Mouse (Mus musculus): ENCODE measurements around the gene Frmd4a. TPM values are rescaled to one million over a fixed set of nuclear protein-coding genes. Genes with fewer than 3 reads are reported as not detected.

The Frmd4a gene
- polyA plus RNA-seq, 1 experiment from 2014 or later = 44.5 TPM

DNA sequence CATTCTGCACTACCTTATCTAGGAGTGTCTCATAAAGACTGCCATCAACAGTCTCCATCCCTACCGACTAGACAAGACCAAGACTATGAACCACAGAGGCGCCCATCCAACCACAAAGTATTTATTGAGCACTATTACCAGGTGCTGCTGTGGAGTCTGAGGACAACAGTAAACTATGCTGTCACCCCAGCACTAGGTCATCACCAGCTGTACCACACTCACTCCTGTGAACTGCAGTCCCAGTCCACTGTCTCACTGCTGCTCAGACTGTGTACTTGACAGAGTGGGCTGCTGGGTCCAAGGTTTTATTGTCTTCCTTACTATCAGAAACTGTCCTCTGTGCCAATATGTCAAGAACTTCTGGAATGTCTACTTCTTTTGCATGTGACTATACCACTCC is 611.4 kb downstream of the Frmd4a start:
- Histone ChIP-seq H3K36me3 (ENCODE audit: control insufficient read depth, insufficient read depth, low read length) (peaks cover 3% of the 10 kb centered on the region; the same call in 1 of the 2 replicates), H3K27ac (ENCODE audit: low read depth, low read length) (no peak overlapping the region), H3K27me3 (ENCODE audit: control insufficient read depth, insufficient read depth, low read length) (no peaks in the 10 kb centered on the region), H3K9ac (ENCODE audit: low read length) (no peak overlapping the region), H3K9me3 (ENCODE audit: control insufficient read depth, low read length) (no peaks in the 10 kb centered on the region), H3K4me2 (ENCODE audit: low read depth) (no peak overlapping the region), H3K4me3 (ENCODE audit: low read depth, low read length) (no peak overlapping the region), H3K4me1 (ENCODE audit: control insufficient read depth, insufficient read depth, low read length) (no peaks in the 10 kb centered on the region)
- ATAC-seq (ENCODE audit: insufficient read depth, low FRiP score, low TSS enrichment) (no peak), DNase-seq (ENCODE audit: low spot score) (no peak)
- 87% methylated on average over 2 of the region's 2 CpGs for WGBS

DNA sequence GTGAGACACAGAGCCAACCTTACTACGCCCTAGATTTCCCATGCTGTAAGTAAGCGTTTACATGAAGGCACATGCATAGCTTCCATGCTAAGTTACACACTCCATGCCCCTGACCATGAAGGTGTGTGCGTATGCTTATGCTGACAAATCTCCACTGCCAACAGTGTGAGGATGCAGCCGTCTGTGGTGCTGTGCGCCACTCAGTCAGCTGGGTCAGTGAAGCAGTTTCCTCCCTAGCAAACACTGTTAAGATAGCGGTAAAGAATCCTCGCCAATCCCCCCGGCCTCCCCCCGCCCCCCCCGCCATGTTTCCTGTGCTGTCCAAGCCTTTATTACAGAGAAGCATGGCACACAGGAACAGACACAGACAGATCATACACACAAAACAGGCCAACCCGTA is 612.0 kb downstream of the Frmd4a start:
- Histone ChIP-seq H3K9me3 (ENCODE audit: control insufficient read depth, low read length) (no peaks in the 10 kb centered on the region), H3K9ac (ENCODE audit: low read length) (no peak overlapping the region), H3K27ac (ENCODE audit: low read depth, low read length) (no peak overlapping the region), H3K4me1 (ENCODE audit: control insufficient read depth, insufficient read depth, low read length) (no peaks in the 10 kb centered on the region), H3K4me2 (ENCODE audit: low read depth) (no peak overlapping the region), H3K36me3 (ENCODE audit: control insufficient read depth, insufficient read depth, low read length) (peaks cover 4% of the 10 kb centered on the region; the same call in 1 of the 2 replicates), H3K4me3 (ENCODE audit: low read depth, low read length) (no peak overlapping the region), H3K27me3 (ENCODE audit: control insufficient read depth, insufficient read depth, low read length) (no peaks in the 10 kb centered on the region)
- no peak for ATAC-seq (ENCODE audit: insufficient read depth, low FRiP score, low TSS enrichment)
- 91% methylated on average over 11 of the region's 11 CpGs for WGBS
- DNase-seq (ENCODE audit: low spot score) = no peak

DNA sequence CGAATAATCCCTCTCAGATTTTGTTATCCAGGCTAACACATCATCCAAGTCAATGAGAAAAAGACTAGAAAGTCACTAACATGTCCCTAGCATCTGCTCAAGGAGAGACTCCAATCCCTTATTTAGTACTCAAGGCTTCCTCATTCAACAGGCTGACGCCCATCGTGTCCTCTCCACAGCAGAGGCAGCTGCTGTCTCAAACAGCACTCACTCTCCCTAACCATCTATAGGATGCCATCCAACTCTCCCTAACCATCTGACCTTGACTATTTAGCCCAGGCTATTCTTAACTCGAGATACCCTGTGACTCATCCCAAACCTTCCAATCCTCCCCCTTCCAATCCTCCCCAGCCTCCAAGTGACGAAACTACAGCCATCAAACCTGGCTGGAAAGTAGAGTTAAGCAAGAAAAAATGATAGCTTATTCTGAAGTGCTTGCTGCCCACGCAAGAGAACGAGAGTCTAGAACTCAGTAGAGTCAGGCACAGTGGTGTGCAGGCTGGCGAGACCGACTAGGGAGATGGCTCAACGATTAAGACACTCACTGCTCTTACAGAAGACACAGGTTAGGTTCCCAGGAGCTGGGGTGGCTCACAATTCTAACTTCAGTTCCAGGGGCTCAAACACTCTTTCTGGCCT is 612.8 kb downstream of the Frmd4a start:
- Histone ChIP-seq H3K9me3 (ENCODE audit: control insufficient read depth, low read length) (no peaks in the 10 kb centered on the region), H3K9ac (ENCODE audit: low read length) (no peak overlapping the region), H3K27ac (ENCODE audit: low read depth, low read length) (no peak overlapping the region), H3K4me3 (ENCODE audit: low read depth, low read length) (no peak overlapping the region), H3K36me3 (ENCODE audit: control insufficient read depth, insufficient read depth, low read length) (peaks cover 6% of the 10 kb centered on the region; the same call in 1 of the 2 replicates), H3K4me2 (ENCODE audit: low read depth) (no peak overlapping the region), H3K4me1 (ENCODE audit: control insufficient read depth, insufficient read depth, low read length) (no peaks in the 10 kb centered on the region), H3K27me3 (ENCODE audit: control insufficient read depth, insufficient read depth, low read length) (no peaks in the 10 kb centered on the region)
- no peak for DNase-seq (ENCODE audit: low spot score)
- ATAC-seq (ENCODE audit: insufficient read depth, low FRiP score, low TSS enrichment) = no peak
- 95% methylated on average over 10 of the region's 10 CpGs for WGBS

DNA sequence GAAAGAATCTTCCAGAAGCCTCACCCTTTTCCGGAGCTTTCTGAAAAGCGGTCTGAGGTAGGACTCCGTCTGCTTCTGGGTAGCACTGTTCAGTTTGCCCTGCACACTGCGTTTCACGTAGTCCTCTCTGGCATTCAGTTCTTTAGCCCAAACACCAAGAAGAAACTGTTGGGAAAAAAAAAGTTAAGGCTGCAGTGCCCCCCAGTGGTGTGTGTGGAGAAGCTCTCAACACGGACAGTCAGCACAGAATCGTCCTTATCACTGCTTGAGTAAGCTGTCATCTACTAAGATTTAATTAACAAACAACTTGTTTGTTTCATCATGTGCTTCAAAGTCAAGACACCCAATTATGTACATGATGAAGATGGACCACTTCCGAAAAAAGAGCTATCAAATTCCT is 618.3 kb downstream of the Frmd4a start:
- Histone ChIP-seq H3K4me3 (ENCODE audit: low read depth, low read length) (no peak overlapping the region), H3K4me2 (ENCODE audit: low read depth) (no peak overlapping the region), H3K4me1 (ENCODE audit: control insufficient read depth, insufficient read depth, low read length) (no peaks in the 10 kb centered on the region), H3K36me3 (ENCODE audit: control insufficient read depth, insufficient read depth, low read length) (peaks cover 10% of the 10 kb centered on the region), H3K9ac (ENCODE audit: low read length) (no peak overlapping the region), H3K9me3 (ENCODE audit: control insufficient read depth, low read length) (no peaks in the 10 kb centered on the region), H3K27me3 (ENCODE audit: control insufficient read depth, insufficient read depth, low read length) (no peaks in the 10 kb centered on the region), H3K27ac (ENCODE audit: low read depth, low read length) (no peak overlapping the region)
- DNase-seq (ENCODE audit: low spot score) (peak; percentile 16), ATAC-seq (ENCODE audit: insufficient read depth, low FRiP score, low TSS enrichment) (no peak)
- 95% methylated on average over 8 of the region's 8 CpGs for WGBS

GRCm38 (mm10) chr2:4636656-4637055 is 619.1 kb downstream of the Frmd4a start:
- H3K9ac ChIP-seq (ENCODE audit: low read length) = no peak overlapping the region
- no peaks in the 10 kb centered on the region for H3K4me1 ChIP-seq (ENCODE audit: control insufficient read depth, insufficient read depth, low read length)
- H3K27ac ChIP-seq (ENCODE audit: low read depth, low read length) = no peak overlapping the region
- 88% methylated on average over 7 of the region's 7 CpGs for WGBS
- no peak for DNase-seq (ENCODE audit: low spot score)
- no peak overlapping the region for H3K4me2 ChIP-seq (ENCODE audit: low read depth)
- no peaks in the 10 kb centered on the region for H3K27me3 ChIP-seq (ENCODE audit: control insufficient read depth, insufficient read depth, low read length)
- no peak for ATAC-seq (ENCODE audit: insufficient read depth, low FRiP score, low TSS enrichment)
- H3K4me3 ChIP-seq (ENCODE audit: low read depth, low read length) = no peak overlapping the region
- peaks cover 10% of the 10 kb centered on the region for H3K36me3 ChIP-seq (ENCODE audit: control insufficient read depth, insufficient read depth, low read length)
- H3K9me3 ChIP-seq (ENCODE audit: control insufficient read depth, low read length) = no peaks in the 10 kb centered on the region

DNA sequence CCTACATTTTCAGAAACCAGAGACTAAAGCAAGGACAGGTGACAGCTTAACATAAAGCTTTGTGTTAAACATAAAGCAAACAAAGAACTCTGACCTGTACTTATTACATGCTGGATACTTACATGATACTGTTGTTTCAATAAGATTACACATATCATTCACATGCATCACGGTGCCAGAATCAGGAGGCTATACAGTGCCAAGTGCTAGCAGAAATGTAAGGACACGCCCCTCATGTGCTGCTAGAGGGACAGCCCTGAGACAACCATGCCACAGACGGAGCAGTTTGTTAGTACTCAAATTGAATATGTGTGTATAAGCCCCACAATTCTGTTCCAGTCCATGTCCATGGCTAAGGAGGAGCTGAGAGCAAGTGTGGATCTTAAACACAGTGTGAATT is 620.7 kb downstream of the Frmd4a start:
- Histone ChIP-seq H3K36me3 (ENCODE audit: control insufficient read depth, insufficient read depth, low read length) (peaks cover 10% of the 10 kb centered on the region), H3K27me3 (ENCODE audit: control insufficient read depth, insufficient read depth, low read length) (no peaks in the 10 kb centered on the region), H3K27ac (ENCODE audit: low read depth, low read length) (no peak overlapping the region), H3K9me3 (ENCODE audit: control insufficient read depth, low read length) (no peaks in the 10 kb centered on the region), H3K4me3 (ENCODE audit: low read depth, low read length) (no peak overlapping the region), H3K9ac (ENCODE audit: low read length) (no peak overlapping the region), H3K4me2 (ENCODE audit: low read depth) (no peak overlapping the region), H3K4me1 (ENCODE audit: control insufficient read depth, insufficient read depth, low read length) (no peaks in the 10 kb centered on the region)
- ATAC-seq (ENCODE audit: insufficient read depth, low FRiP score, low TSS enrichment) (no peak), DNase-seq (ENCODE audit: low spot score) (no peak)
- 93% methylated on average over 3 of the region's 3 CpGs for WGBS

- Histone ChIP-seq H3K4me2 (ENCODE audit: low read depth) (no peak overlapping the region), H3K4me1 (ENCODE audit: control insufficient read depth, insufficient read depth, low read length) (no peaks in the 10 kb centered on the region), H3K4me3 (ENCODE audit: low read depth, low read length) (no peak overlapping the region), H3K9me3 (ENCODE audit: control insufficient read depth, low read length) (no peaks in the 10 kb centered on the region), H3K36me3 (ENCODE audit: control insufficient read depth, insufficient read depth, low read length) (peaks cover 12% of the 10 kb centered on the region), H3K9ac (ENCODE audit: low read length) (no peak overlapping the region), H3K27me3 (ENCODE audit: control insufficient read depth, insufficient read depth, low read length) (no peaks in the 10 kb centered on the region), H3K27ac (ENCODE audit: low read depth, low read length) (no peak overlapping the region)
- DNase-seq (ENCODE audit: low spot score) = no peak
- no peak for ATAC-seq (ENCODE audit: insufficient read depth, low FRiP score, low TSS enrichment)
- 89% methylated on average over 4 of the region's 4 CpGs for WGBS
Observed at GRCm38 (mm10) chr2:4645066-4645465, 627.5 kb downstream of the Frmd4a start.

GRCm38 (mm10) chr2:4648094-4648493 is 630.6 kb downstream of the Frmd4a start:
- H3K27ac ChIP-seq (ENCODE audit: low read depth, low read length) = no peak overlapping the region
- H3K4me3 ChIP-seq (ENCODE audit: low read depth, low read length) = no peak overlapping the region
- no peak overlapping the region for H3K9ac ChIP-seq (ENCODE audit: low read length)
- H3K36me3 ChIP-seq (ENCODE audit: control insufficient read depth, insufficient read depth, low read length) = peaks cover 10% of the 10 kb centered on the region
- WGBS = 93% methylated on average over 4 of the region's 4 CpGs
- H3K9me3 ChIP-seq (ENCODE audit: control insufficient read depth, low read length) = no peaks in the 10 kb centered on the region
- DNase-seq (ENCODE audit: low spot score) (no peak), ATAC-seq (ENCODE audit: insufficient read depth, low FRiP score, low TSS enrichment) (no peak)
- peaks cover 6% of the 10 kb centered on the region; the same call in 1 of the 2 replicates for H3K4me1 ChIP-seq (ENCODE audit: control insufficient read depth, insufficient read depth, low read length)
- H3K4me2 ChIP-seq (ENCODE audit: low read depth) = no peak overlapping the region
- H3K27me3 ChIP-seq (ENCODE audit: control insufficient read depth, insufficient read depth, low read length) = no peaks in the 10 kb centered on the region

- 94% methylated on average over 2 of the region's 2 CpGs for WGBS
- DNase-seq (ENCODE audit: low spot score) (no peak), ATAC-seq (ENCODE audit: insufficient read depth, low FRiP score, low TSS enrichment) (no peak)
- H3K9me3 ChIP-seq (ENCODE audit: control insufficient read depth, low read length) = no peaks in the 10 kb centered on the region
- no peak overlapping the region for H3K27ac ChIP-seq (ENCODE audit: low read depth, low read length)
- H3K36me3 ChIP-seq (ENCODE audit: control insufficient read depth, insufficient read depth, low read length) = peaks cover 8% of the 10 kb centered on the region; the same call in 1 of the 2 replicates
- peaks cover 6% of the 10 kb centered on the region; the same call in 1 of the 2 replicates for H3K4me1 ChIP-seq (ENCODE audit: control insufficient read depth, insufficient read depth, low read length)
- no peak overlapping the region for H3K9ac ChIP-seq (ENCODE audit: low read length)
- no peaks in the 10 kb centered on the region for H3K27me3 ChIP-seq (ENCODE audit: control insufficient read depth, insufficient read depth, low read length)
- H3K4me3 ChIP-seq (ENCODE audit: low read depth, low read length) = no peak overlapping the region
- no peak overlapping the region for H3K4me2 ChIP-seq (ENCODE audit: low read depth)
Observed at GRCm38 (mm10) chr2:4649646-4650045, 632.1 kb downstream of the Frmd4a start.

Data from neural tube, embryonic 11.5 days (tissue).